Mouse (Mus musculus): ENCODE results near the gene Fv1.
"Not testable (repeated sequence)": the region's sequence is repeated elsewhere in the genome, so short reads cannot be mapped to it uniquely, and the experiment has no call there.

Gene Fv1

GRCm38 (mm10) chr4:147868450-147869031 is at the start of gene Fv1, which contains the start of gene Miip:
Gene Fv1, plus strand, starts transcription at chr4:147868979.
Gene Miip, minus strand, starts transcription at chr4:147868816.
- DNase-seq (ENCODE audit: low spot score), result peak; percentile 98

- not testable (repeated sequence) for DNase-seq (ENCODE audit: low spot score)
These were observed 49.1 kb upstream of the Fv1 start for GRCm38 (mm10) chr4:147819659-147820058.

GRCm38 (mm10) chr4:147821414-147821813 is 47.4 kb upstream of the Fv1 start:
- not testable (repeated sequence) for DNase-seq (ENCODE audit: low spot score)

GRCm38 (mm10) chr4:147824389-147824788 is 44.4 kb upstream of the Fv1 start:
- no peak for DNase-seq (ENCODE audit: low spot score)

GRCm38 (mm10) chr4:147839282-147839681 is 29.5 kb upstream of the Fv1 start:
- not testable (repeated sequence) for DNase-seq (ENCODE audit: low spot score)

- no peak for DNase-seq (ENCODE audit: low spot score)
These were observed 25.9 kb upstream of the Fv1 start for GRCm38 (mm10) chr4:147842871-147843270.

GRCm38 (mm10) chr4:147847614-147848583 is 20.9 kb upstream of the Fv1 start, which contains the start of gene Zfp933:
Gene Zfp933, minus strand, starts transcription at chr4:147848366.
- DNase-seq (ENCODE audit: low spot score), result peak; percentile 96

- DNase-seq (ENCODE audit: low spot score), result no peak
These were observed 20.2 kb upstream of the Fv1 start for GRCm38 (mm10) chr4:147848584-147848991.

- DNase-seq (ENCODE audit: low spot score), result no peak
These were observed 18.0 kb upstream of the Fv1 start for GRCm38 (mm10) chr4:147850776-147851175.

- no peak for DNase-seq (ENCODE audit: low spot score)
These were observed 6.7 kb upstream of the Fv1 start for GRCm38 (mm10) chr4:147862051-147862450.

- no peak for DNase-seq (ENCODE audit: low spot score)
These were observed 3.1 kb upstream of the Fv1 start for GRCm38 (mm10) chr4:147865651-147866050.

- no peak for DNase-seq (ENCODE audit: low spot score)
These were observed 2.7 kb upstream of the Fv1 start for GRCm38 (mm10) chr4:147866056-147866455.

GRCm38 (mm10) chr4:147866793-147867192 is 2.0 kb upstream of the Fv1 start:
- peak; percentile 8 for DNase-seq (ENCODE audit: low spot score)

- peak; percentile 26 for DNase-seq (ENCODE audit: low spot score)
These were observed 973 bp upstream of the Fv1 start for GRCm38 (mm10) chr4:147867563-147868449.

GRCm38 (mm10) chr4:147869238-147869637 is 459 bp downstream of the Fv1 start:
- DNase-seq (ENCODE audit: low spot score), result peak; percentile 24

- DNase-seq (ENCODE audit: low spot score), result no peak
These were observed 7.2 kb downstream of the Fv1 start for GRCm38 (mm10) chr4:147875852-147876575.

- DNase-seq (ENCODE audit: low spot score), result no peak
These were observed 9.8 kb downstream of the Fv1 start for GRCm38 (mm10) chr4:147878537-147878936.

GRCm38 (mm10) chr4:147879456-147879855 is 10.7 kb downstream of the Fv1 start:
- no peak for DNase-seq (ENCODE audit: low spot score)

GRCm38 (mm10) chr4:147879865-147880264 is 11.1 kb downstream of the Fv1 start:
- DNase-seq (ENCODE audit: low spot score), result no peak

GRCm38 (mm10) chr4:147881792-147882191 is 13.0 kb downstream of the Fv1 start:
- no peak for DNase-seq (ENCODE audit: low spot score)

GRCm38 (mm10) chr4:147883041-147883440 is 14.3 kb downstream of the Fv1 start:
- no peak for DNase-seq (ENCODE audit: low spot score)

Data from embryo, embryonic 10.5 days (tissue).